Mouse (Mus musculus) heart, postnatal 25 days (tissue): ENCODE results near the gene Vps25. TPM values are rescaled to one million over a fixed set of nuclear protein-coding genes. Genes with fewer than 3 reads are reported as not detected.

Source experiments
- DNase-seq: peaks from one replicate; pipeline ENCODE4 v3.0.0; 2022; ENCODE audit warnings: low spot score
- intact Hi-C: fragments of 180-260 bp; cut with DNase I; formaldehyde crosslinking; loops from one replicate; pipeline ENCODE4 v1.15.1; 2025
- total RNA-seq, 2 experiments: library from RNA; stranded (reverse); gene quantifications; 2 replicates each; pipeline ENCODE4 v1.2.3; 2021

Gene Vps25
- total RNA-seq, 2 experiments from 2014 or later = 78.2 to 85.0 TPM

- intact Hi-C loops = no loop called here
- no peak for DNase-seq
Measured at GRCm38 (mm10) chr11:101264954-101265471, 11.5 kb downstream of the Vps25 start.

GRCm38 (mm10) chr11:101265906-101266305, 12.4 kb downstream of the Vps25 start:
- no peak for DNase-seq
- intact Hi-C loops = no loop called here

- intact Hi-C loops = no loop called here
- DNase-seq = no peak
Measured at GRCm38 (mm10) chr11:101269577-101270116, 16.1 kb downstream of the Vps25 start.

GRCm38 (mm10) chr11:101272446-101272845, 18.9 kb downstream of the Vps25 start:
- intact Hi-C loops = no loop called here
- DNase-seq = no peak

GRCm38 (mm10) chr11:101275309-101275708, 21.8 kb downstream of the Vps25 start:
- no peak for DNase-seq
- intact Hi-C loops = no loop called here

GRCm38 (mm10) chr11:101276319-101277070, 23.0 kb downstream of the Vps25 start:
- DNase-seq = no peak
- intact Hi-C loops = no loop called here

- intact Hi-C loops = loop anchor here (2.0 kb wide), 1 partner anchor 17 kb away; the partner anchor contains the start of gene Wnk4
- DNase-seq = no peak
Measured at GRCm38 (mm10) chr11:101277381-101278222, 24.1 kb downstream of the Vps25 start.

GRCm38 (mm10) chr11:101278223-101279192, 25.0 kb downstream of the Vps25 start, which contains the start of the genes Cntd1 and Coa3:
Gene Cntd1 (plus strand): TSS chr11:101279012.
Gene Coa3 (minus strand): TSS chr11:101279114.
- intact Hi-C loops = loop anchor here (2.0 kb wide), 1 partner anchor 18 kb away; the partner anchor contains the start of gene Wnk4
- DNase-seq = peak; percentile 71

- no peak for DNase-seq
- intact Hi-C loops = loop anchor here (2.0 kb wide), 1 partner anchor 18 kb away; the partner anchor contains the start of gene Wnk4
Measured at GRCm38 (mm10) chr11:101279193-101279569, 25.7 kb downstream of the Vps25 start.

- DNase-seq = no peak
- intact Hi-C loops = no loop called here
Measured at GRCm38 (mm10) chr11:101280837-101281236, 27.3 kb downstream of the Vps25 start.

- no peak for DNase-seq
- intact Hi-C loops = no loop called here
Measured at GRCm38 (mm10) chr11:101282896-101283295, 29.4 kb downstream of the Vps25 start.

- intact Hi-C loops = no loop called here
Measured at GRCm38 (mm10) chr11:101283805-101284204, 30.3 kb downstream of the Vps25 start.

GRCm38 (mm10) chr11:101287306-101287705, 33.8 kb downstream of the Vps25 start:
- intact Hi-C loops = no loop called here

More at GRCm38 (mm10) chr11:101283805-101284204, 30.3 kb downstream of the Vps25 start:
- DNase-seq = no peak

GRCm38 (mm10) chr11:101291231-101291630, 37.7 kb downstream of the Vps25 start:
- intact Hi-C loops = loop anchor here (10.0 kb wide), 1 partner anchor 186 kb away; no protein-coding TSS in a partner anchor
- no peak for DNase-seq

More at GRCm38 (mm10) chr11:101287306-101287705, 33.8 kb downstream of the Vps25 start:
- DNase-seq = no peak

GRCm38 (mm10) chr11:101295191-101295590, 41.7 kb downstream of the Vps25 start:
- intact Hi-C loops = loop anchor here (10.0 kb wide), 1 partner anchor 190 kb away; no protein-coding TSS in a partner anchor
- DNase-seq = no peak

GRCm38 (mm10) chr11:101300881-101301280, 47.4 kb downstream of the Vps25 start:
- intact Hi-C loops = loop anchor here (2.0 kb wide), 1 partner anchor 48 kb away; the partner anchor contains the start of gene Vps25
- DNase-seq = no peak

- intact Hi-C loops = loop anchor here (1.0 to 2.0 kb wide), 2 partner anchors 49 to 89 kb away; partner anchors contain the start of gene Vps25
- no peak for DNase-seq
Measured at GRCm38 (mm10) chr11:101301299-101302003, 47.9 kb downstream of the Vps25 start.
